In genomic region chr9:108587571-108588180, GRCm38 (mm10) we compare ENCODE assay signal across 8 mouse cellular contexts. TPM values are rescaled to one million over a fixed set of nuclear protein-coding genes. Genes with fewer than 3 reads are reported as not detected.
DNase-seq lines count a peak whose midpoint lies in the region; ATAC-seq and TF ChIP-seq lines count a peak whose summit lies in the region.

No protein-coding gene starts in this region.

- peak overlapping the region; percentile 65 for H3K4me2 ChIP-seq in heart, embryonic 16.5 days (ENCODE audit: low read depth, low read length)
- peak overlapping the region; percentile 57 for H3K4me2 ChIP-seq in lung, embryonic 14.5 days

- ATAC-seq in heart, embryonic 16.5 days (replicated peaks; ENCODE audit: extremely low read depth, insufficient read depth, low FRiP score): peak; percentile 97
- ATAC-seq in lung, embryonic 14.5 days (ENCODE audit: insufficient read depth): peak; percentile 95

- peak overlapping the region; percentile 63 for H3K9ac ChIP-seq in heart, embryonic 16.5 days (ENCODE audit: low read length)
- peak overlapping the region; percentile 21; the same call in 1 of the 2 replicates for H3K9ac ChIP-seq in lung, embryonic 14.5 days

- no peak for TF ChIP-seq POLR2A in lung, adult 2 months (IDR thresholded peaks at IDR 0.05; ENCODE audit: borderline replicate concordance, extremely low read depth, low read depth, low read length)

- DNase-seq in lung, adult 18-20 months: peak; percentile 69 to 78
- DNase-seq in lung, adult 2 months: no peak
- peak; percentile 95 for DNase-seq in forebrain, embryonic 10.5 days (ENCODE audit: extremely low spot score, low spot score)
- DNase-seq in kidney, postnatal 4 days: peak; percentile 83 to 90
- peak; percentile 89 for DNase-seq in lung, embryonic 14.5 days
- DNase-seq in retina, postnatal 1 day: peak; percentile 96
- DNase-seq in thymus, adult 18-20 months: no peak

- H3K36me3 ChIP-seq in forebrain, embryonic 10.5 days (replicated peaks): peaks cover 16% of the 10 kb centered on the region
- H3K36me3 ChIP-seq in heart, embryonic 16.5 days (ENCODE audit: control insufficient read depth, insufficient read depth): no peaks in the 10 kb centered on the region; the same call in 1 of the 2 replicates
- no peaks in the 10 kb centered on the region for H3K36me3 ChIP-seq in lung, embryonic 14.5 days (ENCODE audit: insufficient read depth)

- H3K4me1 ChIP-seq in lung, adult 2 months (ENCODE audit: control insufficient read depth, insufficient read depth, low read length): no peaks in the 10 kb centered on the region
- peaks cover 45% of the 10 kb centered on the region for H3K4me1 ChIP-seq in forebrain, embryonic 10.5 days
- H3K4me1 ChIP-seq in heart, embryonic 16.5 days (ENCODE audit: control insufficient read depth, insufficient read depth, low read length): peaks cover 36% of the 10 kb centered on the region
- H3K4me1 ChIP-seq in lung, embryonic 14.5 days (ENCODE audit: insufficient read depth): peaks cover 10% of the 10 kb centered on the region

- H3K4me3 ChIP-seq in lung, adult 2 months (replicated peaks; ENCODE audit: extremely low read depth, low read depth, low read length): no peak overlapping the region
- peak overlapping the region; percentile 43 for H3K4me3 ChIP-seq in forebrain, embryonic 10.5 days
- H3K4me3 ChIP-seq in heart, embryonic 16.5 days (ENCODE audit: low read length): peak overlapping the region; percentile 39
- H3K4me3 ChIP-seq in lung, embryonic 14.5 days (ENCODE audit: low read depth, low read length): no peak overlapping the region

- no peaks in the 10 kb centered on the region for H3K27me3 ChIP-seq in forebrain, embryonic 10.5 days (ENCODE audit: poor library complexity, severe bottlenecking)
- no peaks in the 10 kb centered on the region for H3K27me3 ChIP-seq in heart, embryonic 16.5 days (ENCODE audit: control insufficient read depth, insufficient read depth, low read length)
- H3K27me3 ChIP-seq in lung, embryonic 14.5 days (ENCODE audit: insufficient read depth, low read length): no peaks in the 10 kb centered on the region

- H3K9me3 ChIP-seq in forebrain, embryonic 10.5 days: no peaks in the 10 kb centered on the region
- H3K9me3 ChIP-seq in heart, embryonic 16.5 days (replicated peaks; ENCODE audit: control insufficient read depth, low read length): no peaks in the 10 kb centered on the region
- no peaks in the 10 kb centered on the region for H3K9me3 ChIP-seq in lung, embryonic 14.5 days (ENCODE audit: low read depth, low read length)

- no peak for TF ChIP-seq CTCF in lung, adult 2 months (IDR thresholded peaks at IDR 0.05; ENCODE audit: insufficient read depth, low read length)
- TF ChIP-seq CTCF in lung, embryonic 14.5 days (IDR thresholded peaks at IDR 0.05; ENCODE audit: low read depth): no peak

- peak overlapping the region; percentile 94 for H3K27ac ChIP-seq in forebrain, embryonic 10.5 days
- peak overlapping the region; percentile 94 for H3K27ac ChIP-seq in heart, embryonic 16.5 days (ENCODE audit: low read length)
- H3K27ac ChIP-seq in lung, embryonic 14.5 days (ENCODE audit: low read depth): peak overlapping the region; percentile 71

- 28% methylated on average over 14 of the region's 14 CpGs for WGBS in lung, adult 2 months
- WGBS in forebrain, embryonic 10.5 days: 0% methylated on average over 14 of the region's 14 CpGs
- 9% methylated on average over 14 of the region's 14 CpGs for WGBS in heart, embryonic 16.5 days
- 4% methylated on average over 14 of the region's 14 CpGs for WGBS in lung, embryonic 14.5 days

RNA-seq across cellular contexts. Expression of gene Wdr6, which starts 9.1 kb away (rescaled TPM):
- polyA plus RNA-seq in lung, adult 2 months (2012; rRNA removed): 58.7 and 67.6 TPM in 2 replicates
- 203 and 212 TPM in 2 replicates for polyA plus RNA-seq in forebrain, embryonic 10.5 days (2016; fragmentation: Nextera tagmentation; extraction: Ambion mirVana)
- polyA plus RNA-seq in heart, embryonic 16.5 days (2015; fragmentation: Nextera tagmentation; extraction: Ambion mirVana): 48.3 and 61.0 TPM in 2 replicates
- 106 and 117 TPM in 2 replicates for polyA plus RNA-seq in lung, embryonic 14.5 days (2014; fragmentation: Nextera tagmentation; extraction: Ambion mirVana)

RNA-seq across cellular contexts. Expression of gene P4htm, which starts 9.8 kb away (rescaled TPM):
- polyA plus RNA-seq in lung, adult 2 months (2012; rRNA removed): 19.6 and 22.4 TPM in 2 replicates
- polyA plus RNA-seq in forebrain, embryonic 10.5 days (2016; fragmentation: Nextera tagmentation; extraction: Ambion mirVana): 11.9 and 12.1 TPM in 2 replicates
- polyA plus RNA-seq in heart, embryonic 16.5 days (2015; fragmentation: Nextera tagmentation; extraction: Ambion mirVana): 20.1 and 22.0 TPM in 2 replicates
- polyA plus RNA-seq in lung, embryonic 14.5 days (2014; fragmentation: Nextera tagmentation; extraction: Ambion mirVana): 5.7 and 6.1 TPM in 2 replicates

RNA-seq across cellular contexts. Expression of gene Dalrd3, which starts 18.0 kb away (rescaled TPM):
- polyA plus RNA-seq in lung, adult 2 months (2012; rRNA removed): 183 and 199 TPM in 2 replicates
- 192 and 201 TPM in 2 replicates for polyA plus RNA-seq in forebrain, embryonic 10.5 days (2016; fragmentation: Nextera tagmentation; extraction: Ambion mirVana)
- 83.3 and 83.6 TPM in 2 replicates for polyA plus RNA-seq in heart, embryonic 16.5 days (2015; fragmentation: Nextera tagmentation; extraction: Ambion mirVana)
- 112 and 127 TPM in 2 replicates for polyA plus RNA-seq in lung, embryonic 14.5 days (2014; fragmentation: Nextera tagmentation; extraction: Ambion mirVana)

RNA-seq across cellular contexts. Expression of gene Ndufaf3, which starts 20.4 kb away (rescaled TPM):
- polyA plus RNA-seq in lung, adult 2 months (2012; rRNA removed): 45.5 and 46.3 TPM in 2 replicates
- polyA plus RNA-seq in forebrain, embryonic 10.5 days (2016; fragmentation: Nextera tagmentation; extraction: Ambion mirVana): 43.3 and 50.6 TPM in 2 replicates
- polyA plus RNA-seq in heart, embryonic 16.5 days (2015; fragmentation: Nextera tagmentation; extraction: Ambion mirVana): 63.7 and 65.9 TPM in 2 replicates
- 39.7 and 46.9 TPM in 2 replicates for polyA plus RNA-seq in lung, embryonic 14.5 days (2014; fragmentation: Nextera tagmentation; extraction: Ambion mirVana)

RNA-seq across cellular contexts. Expression of gene Impdh2, which starts 27.6 kb away (rescaled TPM):
- polyA plus RNA-seq in lung, adult 2 months (2012; rRNA removed): 63.3 and 66.6 TPM in 2 replicates
- 244 and 260 TPM in 2 replicates for polyA plus RNA-seq in forebrain, embryonic 10.5 days (2016; fragmentation: Nextera tagmentation; extraction: Ambion mirVana)
- polyA plus RNA-seq in heart, embryonic 16.5 days (2015; fragmentation: Nextera tagmentation; extraction: Ambion mirVana): 91.7 and 91.8 TPM in 2 replicates
- polyA plus RNA-seq in lung, embryonic 14.5 days (2014; fragmentation: Nextera tagmentation; extraction: Ambion mirVana): 199 and 202 TPM in 2 replicates

Comparison
In these comparisons a context has a peak if more than half of its experiments do, and no peak if none do; other contexts are left out.
1. DNase-seq: peak in lung, adult 18-20 months (2 of 2), forebrain, embryonic 10.5 days (single experiment), kidney, postnatal 4 days (2 of 2), lung, embryonic 14.5 days (single experiment) and retina, postnatal 1 day (single experiment); none in lung, adult 2 months (single experiment) and thymus, adult 18-20 months (0 of 2).
2. H3K4me3 ChIP-seq: peak in forebrain, embryonic 10.5 days (single experiment) and heart, embryonic 16.5 days (single experiment); none in lung, adult 2 months (single experiment) and lung, embryonic 14.5 days (single experiment).
3. Peak in every context shown above with its lines, with median percentiles within 50 percentile points of each other: H3K27ac ChIP-seq.